Mouse (Mus musculus) hindbrain, embryonic 11.5 days (tissue): ENCODE data around the gene Syn3. TPM values are rescaled to one million over a fixed set of nuclear protein-coding genes. Genes with fewer than 3 reads are reported as not detected.

Experiments
- ATAC-seq: fragments of 200-750 bp; cut with Nextera tagmentation; 2 replicates; pipeline ENCODE4 v1.8.0; 2017; ENCODE audit warnings: mild to moderate bottlenecking, moderate TSS enrichment, moderate library complexity; ENCODE audit not compliant: low FRiP score
- DNase-seq: peaks from one replicate; pipeline ENCODE4 v3.0.0-alpha.2; 2015; ENCODE audit warnings: low spot score
- H3K27ac ChIP-seq: fragments of 300-500 bp; sonication (generic); 2 replicates; pipeline ENCODE4 v1.5.1; 2014; ENCODE audit warnings: mild to moderate bottlenecking, low read depth, low read length
- H3K27me3 ChIP-seq: fragments of 300-500 bp; sonication (generic); 2 replicates; pipeline ENCODE4 v1.6.1; 2014; ENCODE audit warnings: mild to moderate bottlenecking, low read length, moderate library complexity, mixed read lengths; ENCODE audit not compliant: control insufficient read depth, insufficient read depth
- H3K36me3 ChIP-seq: fragments of 300-500 bp; sonication (generic); 2 replicates; pipeline ENCODE4 v1.6.1; 2014; ENCODE audit warnings: mild to moderate bottlenecking, low read length, moderate library complexity, mixed read lengths; ENCODE audit not compliant: control insufficient read depth, insufficient read depth
- H3K4me1 ChIP-seq: fragments of 300-500 bp; sonication (generic); replicated peaks from 2 replicates; pipeline ENCODE4 v1.6.1; 2014; ENCODE audit warnings: low read length, mixed read lengths; ENCODE audit not compliant: control insufficient read depth, insufficient read depth
- H3K4me2 ChIP-seq: fragments of 300-500 bp; sonication (generic); replicated peaks from 2 replicates; pipeline ENCODE4 v1.6.1; 2014; ENCODE audit warnings: mild to moderate bottlenecking, low read depth, low read length
- H3K4me3 ChIP-seq: fragments of 300-500 bp; sonication (generic); 2 replicates; pipeline ENCODE4 v1.5.1; 2014; ENCODE audit warnings: low read depth, low read length
- H3K9ac ChIP-seq: fragments of 300-500 bp; sonication (generic); 2 replicates; pipeline ENCODE4 v1.6.1; 2014; ENCODE audit warnings: low read depth, low read length
- H3K9me3 ChIP-seq: fragments of 300-500 bp; sonication (generic); 2 replicates; pipeline ENCODE4 v1.6.1; 2016; ENCODE audit warnings: low read length; ENCODE audit not compliant: control insufficient read depth
- WGBS: fragments of 180-500 bp; shearing (Covaris S2); extraction: QIAGEN DNeasy Blood & Tissue Kit; methylation state at CpG from one replicate; pipeline ENCODE4 v1.1.7; 2014; 5-methylcytosine and 5-hydroxymethylcytosine counted together
- polyA plus RNA-seq: library from polyadenylated mRNA; unstranded; fragments of >200 nt; fragmentation: Nextera tagmentation; extraction: Ambion mirVana; gene quantifications from 2 replicates; pipeline ENCODE4 v1.2.1, GENCODE M21; 2014

The Syn3 gene
- polyA plus RNA-seq, 1 experiment from 2014 or later: 5.9 TPM

DNA sequence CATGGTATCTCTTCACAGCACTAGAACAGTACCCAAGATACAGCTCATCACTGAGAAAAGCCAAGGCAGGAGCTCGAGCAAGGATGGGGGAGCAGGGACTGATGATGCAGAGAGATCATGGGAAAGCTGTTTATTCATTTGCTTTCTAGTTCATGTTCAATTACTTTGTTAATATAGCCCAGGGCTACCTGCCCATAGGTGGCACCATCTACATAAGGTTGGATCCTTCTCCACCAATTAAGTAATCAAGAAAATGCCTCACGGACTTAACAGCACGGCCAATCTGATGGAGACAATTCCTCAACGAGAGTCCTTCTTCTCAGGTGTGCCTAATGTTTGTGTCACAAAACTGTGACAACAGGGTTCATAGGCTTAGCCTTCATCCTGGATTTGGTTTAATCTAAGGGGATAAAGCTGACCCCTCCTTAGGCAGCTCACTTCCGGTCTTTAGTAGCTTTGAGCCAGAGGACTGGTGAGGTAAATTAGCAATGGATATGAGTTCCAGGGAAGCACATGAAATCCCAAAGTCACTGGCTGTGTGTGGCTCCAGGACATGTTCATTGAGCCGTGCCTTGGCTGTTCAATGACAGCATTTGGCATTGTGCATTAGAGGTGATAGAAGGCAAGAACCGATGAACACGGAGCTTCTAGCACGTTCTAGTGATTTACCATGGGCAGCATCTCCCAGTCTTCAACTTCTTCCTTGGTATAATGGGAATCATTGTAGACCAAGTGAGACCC is 423.6 kb downstream of the Syn3 start:
- Histone ChIP-seq H3K4me2 (no peak overlapping the region), H3K27me3 (no peaks in the 10 kb centered on the region), H3K9me3 (no peaks in the 10 kb centered on the region), H3K4me1 (no peaks in the 10 kb centered on the region), H3K27ac (no peak overlapping the region), H3K9ac (no peak overlapping the region), H3K36me3 (no peaks in the 10 kb centered on the region), H3K4me3 (no peak overlapping the region)
- no peak for ATAC-seq
- 88% methylated on average over 9 of the region's 9 CpGs for WGBS
- no peak for DNase-seq

DNA sequence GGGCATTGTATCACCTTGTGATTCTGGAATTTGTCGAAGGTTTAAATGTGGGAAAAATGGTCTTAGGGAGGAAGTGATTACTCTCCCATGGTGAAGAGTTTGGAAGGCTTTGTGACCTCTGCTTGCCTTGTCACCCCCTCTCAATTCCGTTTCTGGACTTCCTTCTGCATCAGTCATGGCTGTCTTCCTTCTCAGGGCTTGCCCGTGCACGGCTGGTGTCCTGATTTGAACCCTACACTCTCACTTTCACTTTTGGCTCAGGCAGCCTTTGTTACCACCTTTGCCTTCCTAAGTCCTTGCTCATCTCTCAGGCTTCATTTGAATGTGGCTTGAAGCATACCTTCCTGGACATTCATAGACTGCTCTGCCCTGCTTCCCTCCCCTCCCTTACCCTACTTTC is 424.6 kb downstream of the Syn3 start:
- Histone ChIP-seq H3K36me3 (no peaks in the 10 kb centered on the region), H3K4me1 (no peaks in the 10 kb centered on the region), H3K4me3 (no peak overlapping the region), H3K27me3 (no peaks in the 10 kb centered on the region), H3K9me3 (no peaks in the 10 kb centered on the region), H3K4me2 (no peak overlapping the region), H3K27ac (no peak overlapping the region), H3K9ac (no peak overlapping the region)
- DNase-seq (no peak), ATAC-seq (no peak)
- WGBS: 81% methylated on average over 4 of the region's 4 CpGs

DNA sequence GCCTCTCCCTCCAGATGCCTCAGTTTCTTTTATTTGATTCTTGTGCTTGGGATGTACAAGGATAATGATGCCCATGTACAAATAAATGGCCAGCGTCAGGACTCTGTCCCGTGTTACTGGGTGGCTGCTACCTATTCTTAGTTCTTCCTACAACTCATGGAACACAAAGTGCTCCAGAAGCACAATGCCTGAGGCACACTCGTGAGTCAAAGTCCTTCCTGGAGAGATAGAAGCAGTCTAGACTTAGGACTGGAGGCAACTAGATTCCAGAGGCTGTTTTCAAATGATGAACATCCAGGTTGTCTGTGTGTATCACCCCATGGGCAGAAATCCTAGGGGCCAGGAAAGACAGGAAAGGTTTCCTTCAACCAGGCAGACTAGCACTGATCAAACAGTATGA is 427.9 kb downstream of the Syn3 start:
- H3K9me3 ChIP-seq: no peaks in the 10 kb centered on the region
- 84% methylated on average over 3 of the region's 3 CpGs for WGBS
- no peak overlapping the region for H3K9ac ChIP-seq
- H3K36me3 ChIP-seq: no peaks in the 10 kb centered on the region
- ATAC-seq (no peak), DNase-seq (no peak)
- H3K4me2 ChIP-seq: no peak overlapping the region
- H3K27me3 ChIP-seq: no peaks in the 10 kb centered on the region
- H3K4me3 ChIP-seq: no peak overlapping the region
- H3K27ac ChIP-seq: no peak overlapping the region
- H3K4me1 ChIP-seq: no peaks in the 10 kb centered on the region

DNA sequence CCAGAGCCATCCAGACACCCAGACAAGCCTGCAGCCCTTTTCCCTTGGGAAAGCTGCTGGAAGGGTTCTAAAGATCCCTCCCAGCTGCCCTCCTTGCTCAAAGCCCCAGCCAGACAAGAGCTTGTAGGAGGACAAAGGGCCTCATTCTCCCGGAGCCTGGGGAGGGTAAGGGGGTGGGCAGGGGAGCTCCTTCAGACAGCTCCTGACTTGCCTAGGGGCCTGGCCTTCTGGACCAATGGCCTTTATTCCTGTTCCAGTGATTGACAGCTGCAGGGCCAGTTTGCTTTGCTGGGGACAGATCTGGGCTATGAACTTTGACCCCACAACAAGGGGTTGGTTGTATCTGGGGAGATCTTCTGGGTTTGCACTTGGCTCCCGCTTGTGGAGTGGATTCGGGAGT is 429.4 kb downstream of the Syn3 start:
- H3K4me3 ChIP-seq: no peak overlapping the region
- peak; percentile 36 for DNase-seq
- H3K9ac ChIP-seq: no peak overlapping the region
- no peaks in the 10 kb centered on the region for H3K36me3 ChIP-seq
- no peaks in the 10 kb centered on the region for H3K9me3 ChIP-seq
- peak; percentile 76 for ATAC-seq
- H3K27ac ChIP-seq: 0 out of 2 replicates have a peak overlapping the region, but pooled peaks have one; percentile 27
- H3K4me1 ChIP-seq: no peaks in the 10 kb centered on the region
- no peaks in the 10 kb centered on the region for H3K27me3 ChIP-seq
- WGBS: 25% methylated on average over 3 of the region's 3 CpGs
- H3K4me2 ChIP-seq: no peak overlapping the region

DNA sequence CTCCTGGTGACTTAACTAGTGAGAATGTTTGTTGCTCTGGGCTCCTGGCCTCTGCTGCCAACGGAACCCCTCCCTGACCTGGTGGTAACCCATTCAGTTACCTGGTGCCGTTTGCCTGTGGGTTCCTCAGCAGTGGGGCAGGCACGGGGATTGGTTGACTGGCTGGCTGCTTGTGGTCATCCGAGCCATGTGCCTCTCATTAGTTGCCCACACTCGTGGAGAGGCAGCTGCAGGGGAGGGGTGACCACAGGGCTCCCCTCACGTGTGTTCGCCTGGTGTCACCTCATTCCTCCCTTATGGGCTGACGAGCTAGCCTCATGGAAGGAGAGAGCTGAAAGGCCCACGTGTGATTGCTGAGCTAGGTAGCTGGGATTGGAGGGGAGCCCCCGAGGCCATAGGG is 430.8 kb downstream of the Syn3 start:
- ATAC-seq (no peak), DNase-seq (no peak)
- no peak overlapping the region for H3K27ac ChIP-seq
- no peak overlapping the region for H3K4me2 ChIP-seq
- no peak overlapping the region for H3K9ac ChIP-seq
- H3K4me3 ChIP-seq: no peak overlapping the region
- no peaks in the 10 kb centered on the region for H3K36me3 ChIP-seq
- WGBS: 74% methylated on average over 10 of the region's 10 CpGs
- no peaks in the 10 kb centered on the region for H3K4me1 ChIP-seq
- no peaks in the 10 kb centered on the region for H3K27me3 ChIP-seq
- no peaks in the 10 kb centered on the region for H3K9me3 ChIP-seq

DNA sequence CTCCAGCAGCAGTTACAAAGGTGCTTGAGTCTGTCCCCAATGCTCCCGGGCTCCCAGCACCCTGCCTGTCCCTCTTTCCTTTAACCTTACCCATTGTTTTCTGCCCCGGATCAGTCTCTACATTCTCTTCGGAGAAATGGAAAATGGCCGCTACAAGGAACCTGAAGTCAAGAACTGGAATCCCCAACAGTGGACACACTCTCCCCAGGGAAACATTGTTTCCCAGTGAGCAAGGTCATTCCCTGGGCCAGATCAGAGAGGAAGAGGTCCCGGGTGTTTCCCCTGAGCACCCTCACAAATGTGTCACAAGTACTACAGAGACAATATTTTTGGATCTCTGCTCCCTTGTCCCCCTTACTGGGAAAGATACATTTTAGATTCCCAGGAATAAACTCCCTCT is 432.0 kb downstream of the Syn3 start:
- Histone ChIP-seq H3K9me3 (no peaks in the 10 kb centered on the region), H3K27ac (no peak overlapping the region), H3K4me1 (no peaks in the 10 kb centered on the region), H3K27me3 (no peaks in the 10 kb centered on the region), H3K4me3 (no peak overlapping the region), H3K36me3 (no peaks in the 10 kb centered on the region), H3K4me2 (no peak overlapping the region), H3K9ac (no peak overlapping the region)
- WGBS: 78% methylated on average over 5 of the region's 5 CpGs
- no peak for DNase-seq
- ATAC-seq: no peak

DNA sequence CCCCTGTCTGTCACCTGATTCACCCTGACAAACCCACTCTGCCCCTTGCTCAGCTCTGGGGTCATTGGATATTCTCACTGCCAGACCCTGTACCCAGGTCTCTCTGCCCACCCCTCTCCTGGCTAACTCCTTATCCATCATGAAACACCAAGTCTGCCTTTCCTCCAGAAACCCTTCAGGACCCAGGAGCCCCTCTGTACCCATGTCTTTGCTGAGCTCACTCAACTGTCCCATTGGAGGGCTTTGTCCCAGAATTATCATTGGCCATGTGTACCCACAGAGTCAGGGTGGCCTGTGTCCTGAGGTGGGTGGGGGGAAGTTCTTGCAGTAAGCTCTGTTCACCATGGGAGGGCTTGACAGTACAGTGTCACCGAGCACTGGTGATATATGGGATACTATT is 433.0 kb downstream of the Syn3 start:
- Histone ChIP-seq H3K36me3 (no peaks in the 10 kb centered on the region), H3K9ac (no peak overlapping the region), H3K9me3 (no peaks in the 10 kb centered on the region), H3K4me3 (no peak overlapping the region), H3K27ac (no peak overlapping the region), H3K4me1 (no peaks in the 10 kb centered on the region), H3K4me2 (no peak overlapping the region), H3K27me3 (no peaks in the 10 kb centered on the region)
- ATAC-seq (no peak), DNase-seq (no peak)
- 89% methylated on average over 1 of the region's 1 CpGs for WGBS

DNA sequence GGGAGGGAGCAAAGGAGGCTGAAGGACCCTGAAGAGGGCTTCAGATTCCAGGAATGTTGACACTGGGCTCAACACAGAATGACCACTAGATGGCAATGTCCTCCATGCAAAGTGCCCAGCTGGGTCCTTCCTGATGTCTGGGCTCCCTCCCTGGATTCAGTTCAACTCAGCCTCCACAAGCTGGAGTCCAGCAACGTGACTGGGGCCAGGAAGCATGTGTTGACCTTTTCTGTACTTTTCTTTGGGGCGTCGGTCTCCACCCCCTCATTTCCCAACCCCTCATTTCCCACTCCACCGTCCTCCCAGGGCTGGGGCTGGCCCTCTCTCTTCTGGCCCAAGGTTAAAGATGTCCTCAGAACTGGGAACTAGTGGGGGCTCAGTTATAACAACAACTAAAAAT is 433.8 kb downstream of the Syn3 start:
- ATAC-seq (peak; percentile 76), DNase-seq (peak; percentile 86)
- no peaks in the 10 kb centered on the region for H3K36me3 ChIP-seq
- H3K4me2 ChIP-seq: no peak overlapping the region
- no peaks in the 10 kb centered on the region for H3K9me3 ChIP-seq
- H3K4me3 ChIP-seq: no peak overlapping the region
- no peak overlapping the region for H3K27ac ChIP-seq
- no peaks in the 10 kb centered on the region for H3K4me1 ChIP-seq
- 4% methylated on average over 4 of the region's 4 CpGs for WGBS
- H3K27me3 ChIP-seq: no peaks in the 10 kb centered on the region
- H3K9ac ChIP-seq: no peak overlapping the region

DNA sequence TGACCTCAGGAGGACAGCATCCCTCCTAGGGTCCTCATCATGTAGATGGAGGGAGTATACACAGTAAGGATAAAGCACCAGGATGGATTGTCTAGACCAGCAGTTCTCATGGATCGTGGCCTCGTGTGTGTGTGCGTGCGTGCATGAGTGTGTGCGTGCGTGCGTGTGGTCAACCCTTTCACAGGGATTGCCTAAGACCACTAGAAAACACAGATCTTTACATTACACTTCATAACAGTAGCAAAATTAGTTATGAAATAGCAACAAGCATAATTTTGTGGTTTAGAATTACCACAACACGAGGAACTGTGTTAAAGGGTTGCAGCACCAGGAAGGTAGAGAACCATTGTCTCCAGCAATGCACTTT is 435.7 kb downstream of the Syn3 start:
- Histone ChIP-seq H3K4me3 (no peak overlapping the region), H3K36me3 (no peaks in the 10 kb centered on the region), H3K9ac (no peak overlapping the region), H3K4me1 (no peaks in the 10 kb centered on the region), H3K27ac (no peak overlapping the region), H3K4me2 (no peak overlapping the region), H3K9me3 (no peaks in the 10 kb centered on the region), H3K27me3 (no peaks in the 10 kb centered on the region)
- ATAC-seq (no peak), DNase-seq (no peak)
- WGBS: 95% methylated on average over 8 of the region's 8 CpGs
